Mouse (Mus musculus) MEL (cell line): ENCODE results near the gene Utrn.

Experiments used
- EP300 ChIP-seq, 2 experiments: IDR thresholded peaks; 2 replicates each; pipeline ENCODE4 v1.6.1; 2011; ENCODE audit warnings: improper control_type of control experiment in 2 of 2, low read length in 2 of 2, low read depth in 1 of 2, mild to moderate bottlenecking in 1 of 2
- GABPA ChIP-seq: IDR thresholded peaks from 2 replicates; pipeline ENCODE4 v1.6.1; 2012; ENCODE audit warnings: low read depth, mild to moderate bottlenecking, inconsistent platforms, low read length, improper control_type of control experiment, moderate library complexity
- MEF2A ChIP-seq: IDR thresholded peaks from 2 replicates; pipeline ENCODE4 v1.6.1; 2014; ENCODE audit warnings: low read depth, mild to moderate bottlenecking, inconsistent platforms, low read length, improper control_type of control experiment; ENCODE audit not compliant: poor library complexity, insufficient replicate concordance, severe bottlenecking; ENCODE audit errors: extremely low read depth
- POLR2A ChIP-seq, 2 experiments: IDR thresholded peaks; 2 replicates each; pipeline ENCODE4 v1.6.1; 2011 to 2012; ENCODE audit warnings: low read length in 2 of 2, mild to moderate bottlenecking in 2 of 2, control low read depth in 1 of 2, improper control_type of control experiment in 1 of 2, low read depth in 1 of 2, moderate library complexity in 1 of 2; ENCODE audit not compliant: control insufficient read depth in 1 of 2, insufficient read depth in 1 of 2, poor library complexity in 1 of 2
- POLR2AphosphoS2 ChIP-seq: IDR thresholded peaks from 2 replicates; pipeline ENCODE4 v1.6.1; 2011; ENCODE audit warnings: low read length, improper control_type of control experiment
- SMC3 ChIP-seq: IDR thresholded peaks from 2 replicates; pipeline ENCODE4 v1.6.1; 2011; ENCODE audit warnings: low read depth, low read length, improper control_type of control experiment

DNA sequence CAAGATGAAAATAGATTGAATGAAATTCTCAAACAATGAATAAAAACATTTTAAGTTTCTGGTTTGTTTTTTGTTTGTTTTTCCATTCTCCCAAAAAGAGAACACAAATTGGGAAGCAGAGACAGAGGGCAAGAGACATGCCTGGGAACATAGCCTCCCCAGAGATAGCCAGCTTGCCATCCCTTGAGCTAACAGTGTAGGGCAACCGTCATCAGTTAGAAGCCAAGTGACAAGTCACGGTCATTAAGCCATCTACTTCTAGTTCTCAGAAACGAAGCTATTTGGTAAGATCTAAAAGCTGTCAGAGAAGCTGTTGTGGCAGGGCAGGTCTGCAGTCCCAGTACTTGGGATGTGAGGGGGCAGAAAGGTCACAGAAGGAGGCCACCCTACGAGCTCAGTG, 44.8 kb downstream of the Utrn start:
- TF ChIP-seq POLR2AphosphoS2 (no peak), GABPA (no peak), POLR2A (IDR thresholded peaks at IDR 0.05; ENCODE audit: control insufficient read depth in 1 of 2, insufficient read depth in 1 of 2, low read depth in 1 of 2, low read length in 2 of 2, poor library complexity in 1 of 2) (no peak), EP300 (IDR thresholded peaks at IDR 0.05; ENCODE audit: low read depth in 1 of 2, low read length in 2 of 2) (no peak), MEF2A (no peak), SMC3 (no peak)
